Mouse (Mus musculus) cerebellum, postnatal 10 days (tissue): ENCODE results near the gene Vmn2r48.
"Not testable (repeated sequence)": the region's sequence is repeated elsewhere in the genome, so short reads cannot be mapped to it uniquely, and the experiment has no call there.

Experiments
- DNase-seq, 2 experiments: peaks; one replicate each; pipeline ENCODE4 v3.0.0; 2021; ENCODE audit warnings: mixed read lengths in 2 of 2

The Vmn2r48 gene

DNA sequence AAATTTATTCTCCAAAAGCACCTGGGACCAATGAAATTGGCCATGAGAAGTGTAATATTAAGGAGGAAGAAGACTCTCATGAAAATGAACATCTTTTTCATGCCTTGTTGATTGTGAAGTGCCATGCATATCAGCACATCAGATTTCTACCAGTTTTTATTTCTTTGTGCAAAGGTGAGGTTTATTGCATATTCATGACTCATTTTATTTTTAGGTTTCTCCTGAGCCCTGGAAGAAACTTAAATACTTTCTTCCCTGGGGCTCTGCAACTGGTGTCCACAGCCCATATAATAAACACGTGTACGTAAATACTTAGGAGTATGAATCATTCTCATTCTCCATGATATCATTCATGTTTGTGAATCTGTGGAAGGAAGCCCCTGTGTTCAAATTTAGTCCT, at the start of gene Vmn2r48:
Vmn2r48 (minus strand) TSS at position 101 of the 400 bp plus-strand sequence.
- DNase-seq: not testable (repeated sequence)

DNA sequence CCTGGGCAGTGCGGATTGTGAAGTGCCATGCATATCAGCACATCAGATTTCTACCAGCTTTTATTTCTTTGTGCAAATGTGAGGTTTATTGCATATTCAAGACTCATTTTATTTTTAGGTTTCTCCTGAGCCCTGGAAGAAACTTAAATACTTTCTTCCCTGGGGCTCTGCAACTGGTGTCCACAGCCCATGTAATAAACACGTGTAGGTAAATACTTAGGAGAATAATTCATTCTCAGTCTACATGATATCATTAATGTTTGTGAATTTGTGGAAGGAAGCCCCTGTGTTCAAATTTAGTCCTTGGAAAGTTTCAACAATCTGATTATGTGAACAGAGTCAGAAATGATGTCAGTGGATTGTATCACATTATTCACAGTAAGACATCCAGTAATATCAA, 38.8 kb upstream of the Vmn2r48 start, which contains the start of gene Vmn2r49:
Vmn2r49 (minus strand) TSS at position 101 of the 400 bp plus-strand sequence.
- DNase-seq: not testable (repeated sequence)
